Mouse (Mus musculus) megakaryocyte, embryonic 14.5 days (primary cell): ENCODE measurements around the gene Mapk1. TPM values are rescaled to one million over a fixed set of nuclear protein-coding genes. Genes with fewer than 3 reads are reported as not detected.
A peak's percentile ranks its signal among the peaks of the same experiment; 100 is the strongest.
"Not testable (repeated sequence)": the region's sequence is repeated elsewhere in the genome, so short reads cannot be mapped to it uniquely, and the experiment has no call there.

Experiments used
- H3K27me3 ChIP-seq: replicated peaks from 2 replicates; pipeline ENCODE3; 2012; ENCODE audit warnings: inconsistent platforms
- H3K36me3 ChIP-seq: replicated peaks from 2 replicates; pipeline ENCODE3; 2012; ENCODE audit warnings: low read length, inconsistent platforms, mixed read lengths
- H3K4me1 ChIP-seq: 2 replicates; pipeline ENCODE4 v1.6.1; 2012; ENCODE audit warnings: inconsistent platforms
- H3K4me3 ChIP-seq: replicated peaks from 2 replicates; pipeline ENCODE3; 2012; ENCODE audit warnings: moderate library complexity, mild to moderate bottlenecking, inconsistent platforms
- H3K9me3 ChIP-seq: 2 replicates; pipeline ENCODE4 v1.6.1; 2012; ENCODE audit warnings: inconsistent platforms
- FLI1 ChIP-seq: IDR thresholded peaks from 2 replicates; pipeline ENCODE4 v1.6.1; 2012; ENCODE audit warnings: low read length, inconsistent platforms, mixed read lengths
- GATA1 ChIP-seq: IDR thresholded peaks from 3 replicates; pipeline ENCODE4 v1.6.1; 2012; ENCODE audit warnings: mixed read lengths, low read length, inconsistent platforms, borderline replicate concordance
- polyA plus RNA-seq: library from polyadenylated mRNA; stranded (reverse); fragments of >175 nt; gene quantifications from 2 replicates; pipeline ENCODE4 v1.2.3, GENCODE M21; 2012; ENCODE audit warnings: low replicate concordance; ENCODE audit not compliant: insufficient read depth

The Mapk1 gene
- polyA plus RNA-seq, 1 experiment = 17.1 TPM

DNA sequence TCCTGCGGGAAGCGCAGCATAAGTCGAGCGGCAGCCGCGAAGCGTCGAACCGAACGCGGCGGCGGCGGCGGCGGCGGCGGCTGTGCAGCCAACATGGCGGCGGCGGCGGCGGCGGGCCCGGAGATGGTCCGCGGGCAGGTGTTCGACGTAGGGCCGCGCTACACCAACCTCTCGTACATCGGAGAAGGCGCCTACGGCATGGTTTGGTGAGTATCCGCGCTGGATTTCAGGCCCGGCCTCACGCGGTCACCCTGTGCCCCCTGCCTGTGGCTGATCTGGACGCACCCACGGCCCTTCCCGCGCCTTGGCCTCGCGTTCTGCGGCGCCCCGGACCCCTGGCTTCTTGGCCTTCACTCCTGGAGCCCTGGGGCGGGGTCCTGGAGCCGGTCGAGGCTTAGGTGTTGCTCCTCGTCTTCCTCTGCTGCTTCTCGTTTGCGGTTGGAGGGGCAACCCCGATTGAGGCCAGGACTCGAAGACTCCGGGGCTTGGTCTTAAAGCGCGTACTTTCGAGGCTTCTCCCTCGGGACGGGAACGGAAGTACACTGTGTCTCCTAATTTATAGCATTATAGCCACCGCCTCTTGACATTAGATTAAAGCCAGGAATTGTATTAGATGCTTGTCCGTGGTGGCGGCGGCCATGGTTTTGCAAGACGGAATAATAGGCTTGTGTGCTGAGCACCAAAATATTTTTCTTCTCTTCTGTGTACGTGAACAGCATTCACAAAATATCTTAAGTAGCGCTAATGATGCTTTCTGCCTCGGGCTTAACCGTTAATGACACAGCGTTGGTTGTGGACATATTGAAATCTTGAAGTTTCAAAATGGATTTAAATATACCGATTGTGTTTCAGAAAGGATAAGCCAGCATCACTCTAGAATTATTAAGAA, 596 bp downstream of the Mapk1 start:
- Histone ChIP-seq H3K27me3 (no peaks in the 10 kb centered on the region), H3K9me3 (no peaks in the 10 kb centered on the region), H3K36me3 (peaks cover 21% of the 10 kb centered on the region), H3K4me1 (peaks cover 45% of the 10 kb centered on the region), H3K4me3 (peak overlapping the region; percentile 100)
- TF ChIP-seq GATA1 = no peak
- no peak for TF ChIP-seq FLI1

DNA sequence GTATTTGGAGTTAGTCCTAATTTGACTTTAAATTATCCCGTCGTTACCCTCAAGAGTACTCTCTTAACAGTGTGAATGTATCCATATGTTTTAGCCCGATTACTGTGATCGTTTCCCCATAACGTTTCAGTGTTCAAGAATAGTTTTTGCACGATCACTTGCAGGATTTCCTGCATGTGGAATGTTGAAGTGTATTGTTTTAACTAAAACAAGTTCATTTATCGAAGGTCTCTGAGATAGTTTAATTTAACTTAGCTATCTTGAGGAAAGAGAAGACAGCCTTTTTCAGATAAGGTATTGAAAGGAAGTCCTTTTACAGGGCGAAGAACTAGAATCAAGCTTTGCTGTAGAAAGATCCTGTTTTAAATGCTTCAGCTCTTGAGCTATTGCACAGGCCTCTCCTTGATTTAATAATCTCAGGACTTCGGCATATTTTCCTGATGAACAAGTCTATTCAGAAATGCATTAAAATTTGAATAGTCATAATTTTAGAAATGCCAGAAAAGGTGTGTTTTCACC, 1.3 kb downstream of the Mapk1 start:
- Histone ChIP-seq H3K4me1 (peaks cover 50% of the 10 kb centered on the region), H3K4me3 (peak overlapping the region; percentile 100), H3K9me3 (no peaks in the 10 kb centered on the region), H3K27me3 (no peaks in the 10 kb centered on the region), H3K36me3 (peaks cover 28% of the 10 kb centered on the region)
- no peak for TF ChIP-seq GATA1
- no peak for TF ChIP-seq FLI1

DNA sequence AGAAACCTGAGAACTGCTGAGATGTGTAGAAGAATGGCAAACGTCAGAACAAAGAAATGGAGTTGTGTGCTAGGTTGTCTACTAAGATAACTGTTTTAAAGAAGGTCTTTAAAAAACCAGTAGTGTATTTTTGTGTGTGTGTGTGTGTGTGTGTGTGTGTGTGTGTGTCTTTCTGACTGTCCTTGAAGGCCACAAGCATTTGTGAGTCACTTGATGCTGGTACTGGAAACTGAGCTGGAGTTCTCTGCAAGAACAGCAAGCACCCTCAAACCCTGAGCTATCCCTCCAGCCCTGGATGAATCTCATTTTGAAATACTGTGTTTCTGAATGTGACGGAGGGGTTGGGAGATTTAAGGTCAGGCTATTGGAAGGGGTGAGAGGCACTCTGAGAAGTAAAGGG, 4.1 kb downstream of the Mapk1 start:
- Histone ChIP-seq H3K27me3 (no peaks in the 10 kb centered on the region), H3K4me1 (peaks cover 76% of the 10 kb centered on the region), H3K9me3 (no peaks in the 10 kb centered on the region), H3K36me3 (peaks cover 48% of the 10 kb centered on the region), H3K4me3 (no peak overlapping the region)
- TF ChIP-seq FLI1 = no peak

DNA sequence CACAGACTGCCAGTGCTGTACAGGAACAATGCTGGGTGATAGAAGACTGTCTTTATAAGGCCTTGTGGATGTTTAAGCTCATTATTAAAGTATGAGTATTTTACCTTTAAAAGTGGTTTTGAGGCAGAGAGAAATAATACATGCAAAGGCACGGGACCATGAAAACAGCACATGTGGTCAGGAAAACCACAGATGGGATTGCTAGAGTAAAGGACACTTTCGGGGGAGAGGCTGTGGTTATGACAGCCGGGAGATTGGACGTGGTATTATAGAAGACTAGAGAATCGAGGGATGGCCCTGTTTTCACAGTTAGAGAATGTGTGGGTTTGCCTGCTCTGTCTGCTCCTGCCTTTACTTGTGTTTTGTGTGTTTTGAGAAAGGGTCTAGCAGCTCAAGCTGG, 5.7 kb downstream of the Mapk1 start:
- H3K4me3 ChIP-seq = peak overlapping the region; percentile 70
- peaks cover 60% of the 10 kb centered on the region for H3K36me3 ChIP-seq
- no peaks in the 10 kb centered on the region for H3K9me3 ChIP-seq
- peaks cover 86% of the 10 kb centered on the region for H3K4me1 ChIP-seq
- H3K27me3 ChIP-seq = no peaks in the 10 kb centered on the region
- no peak for TF ChIP-seq GATA1
- TF ChIP-seq FLI1 = no peak

DNA sequence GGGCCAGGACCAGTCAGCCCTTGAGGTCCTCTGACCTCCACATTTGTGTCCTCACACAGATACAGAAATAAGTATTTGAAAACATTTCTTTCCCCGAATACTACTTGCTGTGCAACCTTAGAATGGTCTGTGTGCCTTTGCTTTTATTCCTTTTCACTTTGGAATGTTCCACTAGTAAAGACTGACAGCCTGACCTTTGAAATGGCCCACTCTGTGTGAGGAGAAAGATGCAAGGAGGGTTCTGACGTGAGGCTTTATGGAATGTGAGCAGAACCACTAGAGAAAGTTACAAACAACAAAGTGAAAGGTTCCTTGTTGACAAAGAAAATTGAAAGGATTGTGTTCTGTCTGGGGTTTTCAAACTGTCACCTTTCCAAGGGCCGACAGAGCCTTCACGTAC, 6.8 kb downstream of the Mapk1 start:
- no peak overlapping the region for H3K4me3 ChIP-seq
- H3K4me1 ChIP-seq = peaks cover 97% of the 10 kb centered on the region
- H3K9me3 ChIP-seq = no peaks in the 10 kb centered on the region
- TF ChIP-seq FLI1 (no peak), GATA1 (no peak)
- peaks cover 63% of the 10 kb centered on the region for H3K36me3 ChIP-seq
- no peaks in the 10 kb centered on the region for H3K27me3 ChIP-seq

DNA sequence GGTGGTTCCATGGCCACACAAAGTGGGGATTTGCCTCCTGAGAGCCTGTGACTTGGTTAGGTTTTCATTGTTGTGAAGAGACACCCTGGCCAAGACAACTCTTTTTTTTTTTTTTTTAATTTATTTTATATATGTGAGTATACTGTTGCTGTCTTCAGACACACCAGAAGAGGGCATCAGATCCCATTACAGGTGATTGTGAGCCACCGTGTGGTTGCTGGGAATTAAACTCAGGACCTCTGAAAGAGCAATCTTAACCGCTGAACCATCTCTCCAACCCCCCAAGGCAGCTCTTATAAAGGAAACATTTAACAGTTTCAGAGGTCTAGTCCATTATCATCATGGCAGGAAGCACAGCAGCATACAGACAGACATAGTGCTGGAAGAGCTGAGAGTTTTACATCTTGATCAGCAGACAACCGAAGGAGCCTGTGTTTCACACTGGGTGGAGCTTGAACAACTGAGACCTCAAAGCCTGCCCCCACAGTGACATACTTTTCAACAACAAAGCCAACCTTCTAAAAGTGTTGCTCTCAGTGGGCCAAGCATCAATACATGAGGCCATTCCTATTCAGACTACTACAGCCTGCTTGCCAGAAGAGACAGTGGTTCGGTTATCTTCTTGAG, 11.4 kb downstream of the Mapk1 start:
- H3K4me3 ChIP-seq = no peak overlapping the region
- H3K4me1 ChIP-seq = peaks cover 75% of the 10 kb centered on the region
- H3K27me3 ChIP-seq = no peaks in the 10 kb centered on the region
- no peaks in the 10 kb centered on the region for H3K9me3 ChIP-seq
- peaks cover 46% of the 10 kb centered on the region for H3K36me3 ChIP-seq
- no peak for TF ChIP-seq FLI1

DNA sequence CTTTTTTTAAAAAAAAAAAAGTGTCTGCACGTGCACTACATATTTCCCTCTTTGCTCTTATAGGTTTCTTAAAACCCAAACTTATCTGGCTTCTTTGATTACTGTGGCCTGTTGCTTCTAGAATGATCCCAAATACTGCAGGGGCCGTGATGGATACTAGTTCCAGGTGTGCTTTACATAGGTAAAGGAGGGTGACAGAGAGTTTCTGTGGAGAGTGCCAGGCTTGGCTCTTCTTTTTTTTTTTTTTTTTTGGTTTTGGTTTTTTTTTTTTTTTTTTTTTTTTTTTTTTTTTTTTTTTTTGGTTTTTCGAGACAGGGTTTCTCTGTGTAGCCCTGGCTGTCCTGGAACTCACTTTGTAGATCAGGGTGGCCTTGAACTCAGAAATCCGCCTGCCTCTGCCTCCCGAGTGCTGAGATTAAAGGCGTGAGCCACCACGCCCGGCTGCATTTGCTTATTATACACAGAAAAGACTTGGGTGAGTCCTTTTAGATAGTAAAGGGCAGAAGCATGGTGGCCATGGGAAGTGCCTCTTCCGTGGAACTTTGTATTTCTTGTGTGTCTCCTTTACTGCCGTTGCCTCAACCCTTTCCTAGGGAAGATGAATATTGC, 13.0 kb downstream of the Mapk1 start:
- Histone ChIP-seq H3K36me3 (peaks cover 46% of the 10 kb centered on the region), H3K4me1 (peaks cover 74% of the 10 kb centered on the region)
- not testable (repeated sequence) for H3K9me3 ChIP-seq, H3K27me3 ChIP-seq, H3K4me3 ChIP-seq

DNA sequence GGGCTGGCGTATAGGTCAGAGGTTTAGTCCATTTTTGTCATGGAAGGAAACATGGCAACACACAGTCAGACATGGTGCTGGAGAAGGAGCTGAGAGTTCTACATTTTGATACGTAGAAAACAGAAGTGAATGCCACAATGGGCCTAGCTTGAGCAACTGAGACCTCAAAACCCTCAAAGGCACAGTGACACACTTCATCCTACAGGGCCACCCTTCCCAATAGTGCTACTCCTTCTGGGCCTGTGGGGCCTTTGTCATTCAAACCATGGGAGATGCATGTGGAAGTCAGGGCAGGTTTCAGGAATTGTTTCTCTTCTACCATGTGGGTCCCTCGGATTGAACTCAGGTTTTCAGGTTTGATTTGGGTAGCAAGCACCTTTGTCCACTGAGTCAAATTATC, 17.9 kb downstream of the Mapk1 start:
- H3K36me3 ChIP-seq = peaks cover 46% of the 10 kb centered on the region
- no peaks in the 10 kb centered on the region for H3K27me3 ChIP-seq
- no peaks in the 10 kb centered on the region for H3K9me3 ChIP-seq
- peaks cover 54% of the 10 kb centered on the region for H3K4me1 ChIP-seq
- TF ChIP-seq FLI1 = no peak
- no peak for TF ChIP-seq GATA1
- no peak overlapping the region for H3K4me3 ChIP-seq

DNA sequence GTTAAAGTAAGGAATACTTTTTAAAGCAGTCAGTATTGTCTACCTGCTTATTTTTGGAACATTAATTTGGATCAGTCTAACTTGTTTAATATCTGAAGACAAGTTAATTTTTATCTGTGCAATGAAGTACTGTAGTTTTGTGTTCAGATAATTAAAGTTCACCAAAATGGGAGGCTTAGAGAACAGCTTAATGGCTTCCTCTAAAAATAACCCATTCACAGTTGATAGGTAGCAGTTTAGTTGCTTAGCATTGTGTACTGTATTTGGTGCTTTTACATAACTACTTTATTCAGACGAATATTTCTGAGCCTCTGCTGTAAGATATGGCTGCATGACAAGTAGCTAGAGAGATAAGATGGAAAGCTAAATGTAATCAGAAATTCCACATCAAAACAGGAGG, 23.9 kb downstream of the Mapk1 start:
- TF ChIP-seq GATA1 = no peak
- no peak for TF ChIP-seq FLI1
- Histone ChIP-seq H3K36me3 (peaks cover 42% of the 10 kb centered on the region), H3K27me3 (no peaks in the 10 kb centered on the region), H3K9me3 (no peaks in the 10 kb centered on the region), H3K4me1 (peaks cover 44% of the 10 kb centered on the region), H3K4me3 (no peak overlapping the region)

DNA sequence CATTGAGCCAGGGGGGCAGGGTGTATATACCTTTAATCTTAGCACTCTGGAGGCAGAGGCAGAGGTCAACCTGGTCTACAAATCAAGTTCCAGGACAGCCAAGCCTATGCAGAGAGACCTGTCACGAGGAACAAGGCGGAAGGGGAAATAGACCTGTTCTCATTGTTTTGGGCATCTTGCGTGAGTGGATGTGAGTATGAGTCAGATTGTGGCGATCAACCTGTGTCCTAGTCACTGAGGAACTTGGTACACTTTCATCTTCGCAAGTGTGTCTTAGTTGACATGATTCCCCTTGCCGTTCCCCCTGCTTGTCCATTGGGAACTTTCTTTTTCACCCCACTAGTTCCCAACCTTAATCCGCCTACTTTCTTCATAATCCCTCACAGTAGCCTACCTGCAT, 26.9 kb downstream of the Mapk1 start:
- no peaks in the 10 kb centered on the region for H3K9me3 ChIP-seq
- H3K36me3 ChIP-seq = peaks cover 43% of the 10 kb centered on the region
- TF ChIP-seq FLI1 (no peak), GATA1 (no peak)
- H3K4me3 ChIP-seq = no peak overlapping the region
- peaks cover 59% of the 10 kb centered on the region for H3K4me1 ChIP-seq
- H3K27me3 ChIP-seq = no peaks in the 10 kb centered on the region
